Mouse (Mus musculus): ENCODE measurements at regions not wholly inside any gene's neighbourhood (a gene's known extent, or its start where the extent isn't known, plus 50 kb on each side); places are given as distances from the start of the nearest gene placed in this dataset.
A peak's percentile ranks its signal among the peaks of the same experiment; 100 is the strongest.

- WGBS, result 55% methylated on average over 4 of the region's 4 CpGs
- no peak for ATAC-seq
- Histone ChIP-seq H3K4me2 (ENCODE audit: low read depth, low read length) (no peak overlapping the region), H3K4me3 (ENCODE audit: low read length) (no peak overlapping the region), H3K27me3 (replicated peaks; ENCODE audit: control insufficient read depth, insufficient read depth, low read length) (no peaks in the 10 kb centered on the region), H3K36me3 (ENCODE audit: control insufficient read depth, insufficient read depth, low read length) (no peaks in the 10 kb centered on the region), H3K9ac (ENCODE audit: low read depth, low read length) (no peak overlapping the region), H3K27ac (ENCODE audit: low read length) (no peak overlapping the region), H3K9me3 (ENCODE audit: control insufficient read depth, low read length) (no peaks in the 10 kb centered on the region), H3K4me1 (ENCODE audit: control insufficient read depth, insufficient read depth, low read length) (no peaks in the 10 kb centered on the region)
These were observed 797.4 kb upstream of the Impad1 start for GRCm38 (mm10) chr4:5590531-5590930.

- 77% methylated on average over 4 of the region's 4 CpGs for WGBS
- H3K4me1 ChIP-seq (ENCODE audit: control insufficient read depth, insufficient read depth, low read length), result no peaks in the 10 kb centered on the region
- H3K27me3 ChIP-seq (replicated peaks; ENCODE audit: control insufficient read depth, insufficient read depth, low read length), result no peaks in the 10 kb centered on the region
- peak; percentile 75 for ATAC-seq
- H3K27ac ChIP-seq (ENCODE audit: low read length), result no peak overlapping the region
- H3K4me2 ChIP-seq (ENCODE audit: low read depth, low read length), result no peak overlapping the region
- H3K36me3 ChIP-seq (ENCODE audit: control insufficient read depth, insufficient read depth, low read length), result no peaks in the 10 kb centered on the region
- H3K9ac ChIP-seq (ENCODE audit: low read depth, low read length), result no peak overlapping the region
- H3K9me3 ChIP-seq (ENCODE audit: control insufficient read depth, low read length), result no peaks in the 10 kb centered on the region
- no peak overlapping the region for H3K4me3 ChIP-seq (ENCODE audit: low read length)
These were observed 794.3 kb upstream of the Impad1 start for GRCm38 (mm10) chr4:5587465-5587864.

- ATAC-seq, result no peak
- Histone ChIP-seq H3K9me3 (ENCODE audit: control insufficient read depth, low read length) (no peaks in the 10 kb centered on the region), H3K9ac (ENCODE audit: low read depth, low read length) (no peak overlapping the region), H3K27ac (ENCODE audit: low read length) (no peak overlapping the region), H3K4me1 (ENCODE audit: control insufficient read depth, insufficient read depth, low read length) (no peaks in the 10 kb centered on the region), H3K27me3 (replicated peaks; ENCODE audit: control insufficient read depth, insufficient read depth, low read length) (no peaks in the 10 kb centered on the region), H3K36me3 (ENCODE audit: control insufficient read depth, insufficient read depth, low read length) (no peaks in the 10 kb centered on the region), H3K4me3 (ENCODE audit: low read length) (no peak overlapping the region), H3K4me2 (ENCODE audit: low read depth, low read length) (no peak overlapping the region)
- WGBS, result 83% methylated on average over 4 of the region's 4 CpGs
These were observed 792.0 kb upstream of the Impad1 start for GRCm38 (mm10) chr4:5585205-5585604.

- H3K4me3 ChIP-seq (ENCODE audit: low read length), result no peak overlapping the region
- H3K36me3 ChIP-seq (ENCODE audit: control insufficient read depth, insufficient read depth, low read length), result no peaks in the 10 kb centered on the region
- H3K27ac ChIP-seq (ENCODE audit: low read length), result no peak overlapping the region
- H3K9me3 ChIP-seq (ENCODE audit: control insufficient read depth, low read length), result no peaks in the 10 kb centered on the region
- 49% methylated on average over 6 of the region's 6 CpGs for WGBS
- peak; percentile 67 for ATAC-seq
- H3K27me3 ChIP-seq (replicated peaks; ENCODE audit: control insufficient read depth, insufficient read depth, low read length), result no peaks in the 10 kb centered on the region
- no peak overlapping the region for H3K9ac ChIP-seq (ENCODE audit: low read depth, low read length)
- H3K4me1 ChIP-seq (ENCODE audit: control insufficient read depth, insufficient read depth, low read length), result no peaks in the 10 kb centered on the region
- no peak overlapping the region for H3K4me2 ChIP-seq (ENCODE audit: low read depth, low read length)
These were observed 791.0 kb upstream of the Impad1 start for GRCm38 (mm10) chr4:5583989-5584677.

DNA sequence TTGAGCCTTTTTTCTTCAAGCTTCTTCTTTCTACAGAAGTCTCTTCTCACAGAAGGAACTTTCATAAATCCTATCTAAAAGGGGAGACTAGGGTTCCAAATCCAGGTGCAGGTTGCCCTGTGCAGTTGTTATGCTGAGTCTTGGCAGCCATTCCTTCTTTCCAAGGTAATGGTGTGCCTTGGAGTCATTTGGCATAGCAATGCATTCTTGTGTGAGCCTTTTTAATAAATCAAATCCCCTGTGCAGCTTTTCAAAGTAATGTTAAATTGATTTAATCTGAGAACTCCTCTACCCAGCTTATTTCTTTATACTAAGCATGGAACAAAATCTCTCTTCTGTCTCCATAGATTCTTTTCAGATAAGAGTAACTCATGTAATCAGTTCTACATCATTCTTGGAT lies 774.9 kb upstream of the Impad1 start:
- ATAC-seq, result no peak
- no peaks in the 10 kb centered on the region for H3K36me3 ChIP-seq (ENCODE audit: control insufficient read depth, insufficient read depth, low read length)
- H3K27ac ChIP-seq (ENCODE audit: low read length), result no peak overlapping the region
- no peaks in the 10 kb centered on the region for H3K9me3 ChIP-seq (ENCODE audit: control insufficient read depth, low read length)
- no peaks in the 10 kb centered on the region for H3K27me3 ChIP-seq (replicated peaks; ENCODE audit: control insufficient read depth, insufficient read depth, low read length)
- no peak overlapping the region for H3K9ac ChIP-seq (ENCODE audit: low read depth, low read length)
- H3K4me3 ChIP-seq (ENCODE audit: low read length), result no peak overlapping the region
- no peaks in the 10 kb centered on the region for H3K4me1 ChIP-seq (ENCODE audit: control insufficient read depth, insufficient read depth, low read length)
- no peak overlapping the region for H3K4me2 ChIP-seq (ENCODE audit: low read depth, low read length)

DNA sequence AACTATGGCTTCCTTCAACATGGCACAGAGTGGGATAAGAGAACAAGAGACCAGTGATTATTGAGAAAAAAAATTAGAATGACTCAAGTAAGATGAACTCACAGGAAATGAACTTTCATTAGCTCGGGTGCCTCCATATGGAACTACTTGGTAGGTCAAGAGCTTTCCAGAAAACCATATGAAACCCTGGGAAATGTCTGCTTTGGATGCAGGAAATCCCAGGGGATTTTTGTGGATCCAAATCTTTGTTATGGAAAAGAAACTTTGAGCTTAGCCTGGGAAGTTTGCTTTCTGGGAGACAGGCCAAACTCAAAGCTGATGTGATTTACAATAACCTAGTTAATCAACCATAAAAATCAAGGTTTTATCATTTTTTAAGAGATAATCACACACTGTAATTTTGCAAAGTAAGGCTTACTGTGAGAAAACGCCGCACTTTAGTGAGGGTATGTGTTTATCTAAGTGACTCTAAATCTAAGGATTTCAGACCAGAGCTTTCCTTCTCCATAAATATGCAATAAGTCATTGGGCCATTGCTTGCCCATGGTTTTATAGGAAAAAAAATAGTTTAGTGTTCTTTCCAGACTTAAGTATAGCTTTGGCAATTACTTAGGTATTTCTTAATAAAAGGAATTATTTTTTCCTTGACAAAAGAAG lies 767.0 kb upstream of the Impad1 start:
- WGBS, result 43% methylated on average over 3 of the region's 3 CpGs

GRCm38 (mm10) chr4:5540155-5540554 lies 747.0 kb upstream of the Impad1 start:
- WGBS, result 61% methylated on average over 3 of the region's 3 CpGs
- peak; percentile 70 for ATAC-seq
- no peak overlapping the region for H3K4me3 ChIP-seq (ENCODE audit: low read length)

More for the DNA sequence above, 767.0 kb upstream of the Impad1 start:
- H3K27me3 ChIP-seq (replicated peaks; ENCODE audit: control insufficient read depth, insufficient read depth, low read length), result no peaks in the 10 kb centered on the region
- no peak overlapping the region for H3K27ac ChIP-seq (ENCODE audit: low read length)
- H3K4me2 ChIP-seq (ENCODE audit: low read depth, low read length), result no peak overlapping the region
- no peaks in the 10 kb centered on the region for H3K9me3 ChIP-seq (ENCODE audit: control insufficient read depth, low read length)
- H3K9ac ChIP-seq (ENCODE audit: low read depth, low read length), result no peak overlapping the region
- H3K36me3 ChIP-seq (ENCODE audit: control insufficient read depth, insufficient read depth, low read length), result no peaks in the 10 kb centered on the region
- H3K4me1 ChIP-seq (ENCODE audit: control insufficient read depth, insufficient read depth, low read length), result no peaks in the 10 kb centered on the region
- peak; percentile 64 for ATAC-seq
- no peak overlapping the region for H3K4me3 ChIP-seq (ENCODE audit: low read length)

GRCm38 (mm10) chr4:5530416-5530815 lies 737.3 kb upstream of the Impad1 start:
- H3K4me2 ChIP-seq (ENCODE audit: low read depth, low read length), result no peak overlapping the region
- no peaks in the 10 kb centered on the region for H3K27me3 ChIP-seq (replicated peaks; ENCODE audit: control insufficient read depth, insufficient read depth, low read length)
- ATAC-seq, result no peak
- no peaks in the 10 kb centered on the region for H3K36me3 ChIP-seq (ENCODE audit: control insufficient read depth, insufficient read depth, low read length)
- H3K27ac ChIP-seq (ENCODE audit: low read length), result no peak overlapping the region
- 55% methylated on average over 4 of the region's 4 CpGs for WGBS
- no peak overlapping the region for H3K4me3 ChIP-seq (ENCODE audit: low read length)
- no peaks in the 10 kb centered on the region for H3K4me1 ChIP-seq (ENCODE audit: control insufficient read depth, insufficient read depth, low read length)
- H3K9ac ChIP-seq (ENCODE audit: low read depth, low read length), result no peak overlapping the region
- no peaks in the 10 kb centered on the region for H3K9me3 ChIP-seq (ENCODE audit: control insufficient read depth, low read length)

More at GRCm38 (mm10) chr4:5540155-5540554, 747.0 kb upstream of the Impad1 start:
- peaks cover 3% of the 10 kb centered on the region; the same call in 1 of the 2 replicates for H3K4me1 ChIP-seq (ENCODE audit: control insufficient read depth, insufficient read depth, low read length)
- no peak overlapping the region for H3K27ac ChIP-seq (ENCODE audit: low read length)
- no peaks in the 10 kb centered on the region for H3K36me3 ChIP-seq (ENCODE audit: control insufficient read depth, insufficient read depth, low read length)
- H3K27me3 ChIP-seq (replicated peaks; ENCODE audit: control insufficient read depth, insufficient read depth, low read length), result no peaks in the 10 kb centered on the region
- no peak overlapping the region for H3K9ac ChIP-seq (ENCODE audit: low read depth, low read length)
- no peak overlapping the region for H3K4me2 ChIP-seq (ENCODE audit: low read depth, low read length)
- H3K9me3 ChIP-seq (ENCODE audit: control insufficient read depth, low read length), result no peaks in the 10 kb centered on the region

GRCm38 (mm10) chr4:5518522-5518921 lies 725.4 kb upstream of the Impad1 start:
- 62% methylated on average over 2 of the region's 2 CpGs for WGBS
- Histone ChIP-seq H3K9me3 (ENCODE audit: control insufficient read depth, low read length) (no peaks in the 10 kb centered on the region), H3K36me3 (ENCODE audit: control insufficient read depth, insufficient read depth, low read length) (no peaks in the 10 kb centered on the region), H3K4me1 (ENCODE audit: control insufficient read depth, insufficient read depth, low read length) (peaks cover 3% of the 10 kb centered on the region; the same call in 1 of the 2 replicates), H3K27me3 (replicated peaks; ENCODE audit: control insufficient read depth, insufficient read depth, low read length) (no peaks in the 10 kb centered on the region), H3K27ac (ENCODE audit: low read length) (no peak overlapping the region), H3K4me3 (ENCODE audit: low read length) (no peak overlapping the region), H3K4me2 (ENCODE audit: low read depth, low read length) (no peak overlapping the region), H3K9ac (ENCODE audit: low read depth, low read length) (no peak overlapping the region)
- peak; percentile 81 for ATAC-seq

All from intestine, embryonic 16.5 days (tissue).